Mouse (Mus musculus) subcutaneous adipose tissue, adult 2 months (tissue): Measurements from ENCODE around the gene Mrc1. TPM values are rescaled to one million over a fixed set of nuclear protein-coding genes. Genes with fewer than 3 reads are reported as not detected.

Source experiments
- polyA plus RNA-seq: library from polyadenylated mRNA; depleted of rRNA; stranded (reverse); fragments of >200 nt; gene quantifications from 2 replicates; pipeline ENCODE4 v1.2.3, GENCODE M21; 2012; ENCODE audit warnings: low replicate concordance; rRNA removed

Gene Mrc1
- 10.6 and 14.9 TPM in 2 replicates for polyA plus RNA-seq

GRCm38 (mm10) chr2:14229149-14229548, at the start of gene Mrc1:
Gene Mrc1, plus strand, starts transcription at chr2:14229392.

Other genes starting within 250 kb of the Mrc1 start
- 50.8 and 76.5 TPM in 2 replicates for gene Hacd1, start 173.3 kb upstream of the Mrc1 start, polyA plus RNA-seq
- 17.0 and 18.9 TPM in 2 replicates for gene Stam, start 155.3 kb upstream of the Mrc1 start, polyA plus RNA-seq
- gene Tmem236, start 54.9 kb upstream of the Mrc1 start, polyA plus RNA-seq = 0.03 TPM in 1 of 2 replicates, not detected in the other
- 0.04 and 0.14 TPM in 2 replicates for gene Slc39a12, start 158.9 kb downstream of the Mrc1 start, polyA plus RNA-seq